Mouse (Mus musculus): ENCODE results near the gene Hdac4. TPM values are rescaled to one million over a fixed set of nuclear protein-coding genes. Genes with fewer than 3 reads are reported as not detected.

Gene Hdac4
- polyA plus RNA-seq, 1 experiment = 15.7 TPM

- peak; percentile 73 for DNase-seq (ENCODE audit: low read depth)
These were observed 134.1 kb downstream of the Hdac4 start for GRCm38 (mm10) chr1:92061198-92062073.

- DNase-seq (ENCODE audit: low read depth) = no peak
These were observed 134.9 kb downstream of the Hdac4 start for GRCm38 (mm10) chr1:92060532-92061064.

GRCm38 (mm10) chr1:92059571-92059970, 135.9 kb downstream of the Hdac4 start:
- no peak for DNase-seq (ENCODE audit: low read depth)

GRCm38 (mm10) chr1:92058731-92059425, 136.6 kb downstream of the Hdac4 start:
- peak; percentile 90 for DNase-seq (ENCODE audit: low read depth)

GRCm38 (mm10) chr1:92057068-92057467, 138.4 kb downstream of the Hdac4 start:
- DNase-seq (ENCODE audit: low read depth) = no peak

GRCm38 (mm10) chr1:92055149-92055548, 140.3 kb downstream of the Hdac4 start:
- no peak for DNase-seq (ENCODE audit: low read depth)

- DNase-seq (ENCODE audit: low read depth) = no peak
These were observed 143.3 kb downstream of the Hdac4 start for GRCm38 (mm10) chr1:92052190-92052589.

- DNase-seq (ENCODE audit: low read depth) = no peak
These were observed 143.9 kb downstream of the Hdac4 start for GRCm38 (mm10) chr1:92051489-92052062.

GRCm38 (mm10) chr1:92050992-92051391, 144.5 kb downstream of the Hdac4 start:
- no peak for DNase-seq (ENCODE audit: low read depth)

- DNase-seq (ENCODE audit: low read depth) = no peak
These were observed 144.9 kb downstream of the Hdac4 start for GRCm38 (mm10) chr1:92050566-92050965.

GRCm38 (mm10) chr1:92048415-92049354, 146.8 kb downstream of the Hdac4 start:
- no peak for DNase-seq (ENCODE audit: low read depth)

- no peak for DNase-seq (ENCODE audit: low read depth)
These were observed 149.8 kb downstream of the Hdac4 start for GRCm38 (mm10) chr1:92045671-92046070.

- DNase-seq (ENCODE audit: low read depth) = no peak
These were observed 150.6 kb downstream of the Hdac4 start for GRCm38 (mm10) chr1:92044868-92045267.

GRCm38 (mm10) chr1:92043989-92044388, 151.5 kb downstream of the Hdac4 start:
- DNase-seq (ENCODE audit: low read depth) = no peak

GRCm38 (mm10) chr1:92042126-92042525, 153.4 kb downstream of the Hdac4 start:
- no peak for DNase-seq (ENCODE audit: low read depth)

- DNase-seq (ENCODE audit: low read depth) = no peak
These were observed 154.2 kb downstream of the Hdac4 start for GRCm38 (mm10) chr1:92041290-92041689.

GRCm38 (mm10) chr1:92038714-92039113, 156.8 kb downstream of the Hdac4 start:
- no peak for DNase-seq (ENCODE audit: low read depth)

GRCm38 (mm10) chr1:92037039-92037438, 158.5 kb downstream of the Hdac4 start:
- DNase-seq (ENCODE audit: low read depth) = no peak

- no peak for DNase-seq (ENCODE audit: low read depth)
These were observed 159.7 kb downstream of the Hdac4 start for GRCm38 (mm10) chr1:92035770-92036169.

GRCm38 (mm10) chr1:92034247-92034646, 161.3 kb downstream of the Hdac4 start:
- DNase-seq (ENCODE audit: low read depth) = no peak

GRCm38 (mm10) chr1:92033463-92033862, 162.0 kb downstream of the Hdac4 start:
- DNase-seq (ENCODE audit: low read depth) = no peak
